Mouse (Mus musculus) midbrain, embryonic 12.5 days (tissue): ENCODE measurements at regions not wholly inside any gene's neighbourhood (a gene's known extent, or its start where the extent isn't known, plus 50 kb on each side); places are given as distances from the start of the nearest gene placed in this dataset.

Source experiments
- ATAC-seq: fragments of 200-750 bp; cut with Nextera tagmentation; 2 replicates; pipeline ENCODE4 v1.8.0; 2017; ENCODE audit warnings: low read depth, moderate TSS enrichment, moderate library complexity; ENCODE audit not compliant: low FRiP score
- H3K27ac ChIP-seq: fragments of 300-500 bp; sonication (generic); replicated peaks from 2 replicates; pipeline ENCODE4 v1.5.1; 2016; ENCODE audit warnings: mild to moderate bottlenecking
- H3K27me3 ChIP-seq: fragments of 300-500 bp; sonication (generic); 2 replicates; pipeline ENCODE4 v1.6.1; 2016; ENCODE audit warnings: mild to moderate bottlenecking
- H3K36me3 ChIP-seq: fragments of 300-500 bp; sonication (generic); 2 replicates; pipeline ENCODE4 v1.6.1; 2016
- H3K4me1 ChIP-seq: fragments of 300-500 bp; sonication (generic); 2 replicates; pipeline ENCODE4 v1.6.1; 2016
- H3K4me2 ChIP-seq: fragments of 300-500 bp; sonication (generic); replicated peaks from 2 replicates; pipeline ENCODE4 v1.6.1; 2016; ENCODE audit warnings: mild to moderate bottlenecking, moderate library complexity
- H3K4me3 ChIP-seq: fragments of 300-500 bp; sonication (generic); 2 replicates; pipeline ENCODE4 v1.5.1; 2016; ENCODE audit warnings: mild to moderate bottlenecking
- H3K9ac ChIP-seq: fragments of 300-500 bp; sonication (generic); replicated peaks from 2 replicates; pipeline ENCODE4 v1.6.1; 2016; ENCODE audit warnings: mild to moderate bottlenecking, moderate library complexity
- H3K9me3 ChIP-seq: fragments of 300-500 bp; sonication (generic); 2 replicates; pipeline ENCODE4 v1.6.1; 2016; ENCODE audit warnings: mild to moderate bottlenecking
- WGBS: fragments of 180-500 bp; shearing (Covaris S2); methylation state at CpG from one replicate; pipeline ENCODE4 v1.1.7; 2016; 5-methylcytosine and 5-hydroxymethylcytosine counted together

GRCm38 (mm10) chr8:42973619-42974539, 167.4 kb downstream of the Triml1 start:
- peaks cover 5% of the 10 kb centered on the region; the same call in 1 of the 2 replicates for H3K4me1 ChIP-seq
- H3K9me3 ChIP-seq: no peaks in the 10 kb centered on the region
- H3K36me3 ChIP-seq: no peaks in the 10 kb centered on the region
- no peak overlapping the region for H3K9ac ChIP-seq
- no peaks in the 10 kb centered on the region for H3K27me3 ChIP-seq
- no peak overlapping the region for H3K27ac ChIP-seq
- H3K4me2 ChIP-seq: no peak overlapping the region
- 65% methylated on average over 18 of the region's 18 CpGs for WGBS
- H3K4me3 ChIP-seq: no peak overlapping the region
- ATAC-seq: peak; percentile 75

- Histone ChIP-seq H3K4me2 (no peak overlapping the region), H3K9me3 (no peaks in the 10 kb centered on the region), H3K27me3 (no peaks in the 10 kb centered on the region), H3K27ac (no peak overlapping the region), H3K36me3 (no peaks in the 10 kb centered on the region), H3K9ac (no peak overlapping the region), H3K4me3 (no peak overlapping the region), H3K4me1 (peaks cover 5% of the 10 kb centered on the region; the same call in 1 of the 2 replicates)
- WGBS: 46% methylated on average over 4 of the region's 4 CpGs
- no peak for ATAC-seq
Observed at GRCm38 (mm10) chr8:42972545-42972944, 168.7 kb downstream of the Triml1 start.

- Histone ChIP-seq H3K4me2 (no peak overlapping the region), H3K27ac (no peak overlapping the region), H3K36me3 (no peaks in the 10 kb centered on the region), H3K4me3 (no peak overlapping the region), H3K9ac (no peak overlapping the region), H3K4me1 (no peaks in the 10 kb centered on the region), H3K9me3 (no peaks in the 10 kb centered on the region), H3K27me3 (no peaks in the 10 kb centered on the region)
- WGBS: 81% methylated on average over 8 of the region's 8 CpGs
- ATAC-seq: no peak
Observed at GRCm38 (mm10) chr8:42967862-42968395, 173.4 kb downstream of the Triml1 start.

GRCm38 (mm10) chr8:42964507-42964906, 176.8 kb downstream of the Triml1 start:
- no peak for ATAC-seq
- Histone ChIP-seq H3K9ac (no peak overlapping the region), H3K4me1 (no peaks in the 10 kb centered on the region), H3K27ac (no peak overlapping the region), H3K4me2 (no peak overlapping the region), H3K9me3 (no peaks in the 10 kb centered on the region), H3K4me3 (no peak overlapping the region), H3K27me3 (no peaks in the 10 kb centered on the region), H3K36me3 (no peaks in the 10 kb centered on the region)
- 82% methylated on average over 2 of the region's 2 CpGs for WGBS

- no peaks in the 10 kb centered on the region for H3K9me3 ChIP-seq
- WGBS: 89% methylated on average over 11 of the region's 11 CpGs
Observed at GRCm38 (mm10) chr8:42958052-42958805, 183.1 kb downstream of the Triml1 start.

GRCm38 (mm10) chr8:42932609-42933008, 208.7 kb downstream of the Triml1 start:
- Histone ChIP-seq H3K27me3 (no peaks in the 10 kb centered on the region), H3K36me3 (no peaks in the 10 kb centered on the region), H3K27ac (no peak overlapping the region), H3K9ac (no peak overlapping the region), H3K9me3 (no peaks in the 10 kb centered on the region), H3K4me2 (no peak overlapping the region), H3K4me3 (no peak overlapping the region), H3K4me1 (no peaks in the 10 kb centered on the region)
- WGBS: 93% methylated on average over 3 of the region's 3 CpGs
- ATAC-seq: no peak

More at GRCm38 (mm10) chr8:42958052-42958805, 183.1 kb downstream of the Triml1 start:
- no peak overlapping the region for H3K9ac ChIP-seq
- no peak overlapping the region for H3K4me3 ChIP-seq
- H3K4me1 ChIP-seq: no peaks in the 10 kb centered on the region
- no peaks in the 10 kb centered on the region for H3K36me3 ChIP-seq
- no peaks in the 10 kb centered on the region for H3K27me3 ChIP-seq
- no peak overlapping the region for H3K27ac ChIP-seq
- no peak for ATAC-seq
- H3K4me2 ChIP-seq: no peak overlapping the region

GRCm38 (mm10) chr8:42891658-42892057, 249.6 kb downstream of the Triml1 start:
- Histone ChIP-seq H3K4me3 (no peak overlapping the region), H3K27ac (no peak overlapping the region), H3K4me2 (no peak overlapping the region), H3K36me3 (no peaks in the 10 kb centered on the region), H3K9me3 (no peaks in the 10 kb centered on the region), H3K4me1 (no peaks in the 10 kb centered on the region), H3K9ac (no peak overlapping the region), H3K27me3 (no peaks in the 10 kb centered on the region)
- no peak for ATAC-seq
- 88% methylated on average over 5 of the region's 5 CpGs for WGBS

GRCm38 (mm10) chr8:42886516-42886915, 254.8 kb downstream of the Triml1 start:
- no peak for ATAC-seq
- Histone ChIP-seq H3K9ac (no peak overlapping the region), H3K27ac (no peak overlapping the region), H3K4me3 (no peak overlapping the region), H3K4me2 (no peak overlapping the region), H3K4me1 (no peaks in the 10 kb centered on the region), H3K36me3 (no peaks in the 10 kb centered on the region), H3K27me3 (no peaks in the 10 kb centered on the region), H3K9me3 (no peaks in the 10 kb centered on the region)
- 90% methylated on average over 2 of the region's 2 CpGs for WGBS

- no peaks in the 10 kb centered on the region for H3K4me1 ChIP-seq
- H3K27ac ChIP-seq: no peak overlapping the region
- no peak overlapping the region for H3K9ac ChIP-seq
- H3K27me3 ChIP-seq: no peaks in the 10 kb centered on the region
- no peak overlapping the region for H3K4me2 ChIP-seq
- H3K9me3 ChIP-seq: no peaks in the 10 kb centered on the region
- no peak overlapping the region for H3K4me3 ChIP-seq
- 96% methylated on average over 3 of the region's 3 CpGs for WGBS
- H3K36me3 ChIP-seq: no peaks in the 10 kb centered on the region
- ATAC-seq: no peak
Observed at GRCm38 (mm10) chr8:42870262-42870661, 271.0 kb downstream of the Triml1 start.
